Mouse (Mus musculus) CH12.LX (cell line): ENCODE results near the gene Gm20388. TPM values are rescaled to one million over a fixed set of nuclear protein-coding genes. Genes with fewer than 3 reads are reported as not detected.

Experiments
- DNase-seq: peaks from one replicate; pipeline ENCODE4 v3.0.0-alpha.2; 2013; ENCODE audit errors: extremely low read depth
- H3K27ac ChIP-seq: 2 replicates; pipeline ENCODE4 v1.5.1; 2012; ENCODE audit warnings: low read depth, mild to moderate bottlenecking, control low read depth, moderate library complexity; ENCODE audit not compliant: insufficient read depth
- H3K27me3 ChIP-seq: replicated peaks from 2 replicates; pipeline ENCODE3; 2012; ENCODE audit warnings: inconsistent platforms
- H3K36me3 ChIP-seq, 2 experiments: replicated peaks in 1 of 2; 2 replicates each; pipeline versions ENCODE3 to v1.6.1; 2012; ENCODE audit warnings: inconsistent platforms in 1 of 2, low read length in 1 of 2, mild to moderate bottlenecking in 1 of 2, mixed read lengths in 1 of 2, moderate library complexity in 1 of 2; ENCODE audit not compliant: control insufficient read depth in 1 of 2, insufficient read depth in 1 of 2
- H3K4me1 ChIP-seq, 2 experiments: 2 replicates each; pipeline ENCODE4 v1.6.1; 2012; ENCODE audit warnings: inconsistent platforms in 1 of 2, moderate library complexity in 1 of 2; ENCODE audit not compliant: insufficient read depth in 2 of 2, control insufficient read depth in 1 of 2
- H3K4me2 ChIP-seq: 2 replicates; pipeline ENCODE4 v1.6.1; 2012; ENCODE audit warnings: low read depth, mild to moderate bottlenecking, control low read depth; ENCODE audit not compliant: poor library complexity, insufficient read depth, severe bottlenecking
- H3K4me3 ChIP-seq, 3 experiments: fragments of 150-350 bp in 1 of 3; sonication (generic) in 1 of 3; replicated peaks in 1 of 3; 2 replicates each; pipeline versions ENCODE3 to v1.5.1; 2011 to 2012; ENCODE audit warnings: low read depth in 2 of 3, low read length in 2 of 3, mild to moderate bottlenecking in 2 of 3, moderate library complexity in 2 of 3, control low read depth in 1 of 3, improper control_type of control experiment in 1 of 3, inconsistent platforms in 1 of 3, mixed read lengths in 1 of 3; ENCODE audit not compliant: poor library complexity in 1 of 3
- H3K79me2 ChIP-seq: replicated peaks from 2 replicates; pipeline ENCODE4 v1.6.1; 2012; ENCODE audit warnings: mild to moderate bottlenecking, moderate library complexity; ENCODE audit not compliant: control insufficient read depth, poor library complexity, insufficient read depth, severe bottlenecking; ENCODE audit errors: extremely low read depth
- H3K9ac ChIP-seq: 2 replicates; pipeline ENCODE4 v1.6.1; 2012; ENCODE audit warnings: low read depth, mild to moderate bottlenecking, control low read depth, moderate library complexity; ENCODE audit not compliant: insufficient read depth
- H3K9me3 ChIP-seq: replicated peaks from 2 replicates; pipeline ENCODE3; 2012; ENCODE audit warnings: low read length, inconsistent platforms, mixed read lengths
- BHLHE40 ChIP-seq: IDR thresholded peaks from 2 replicates; pipeline ENCODE4 v1.6.1; 2011; ENCODE audit warnings: mild to moderate bottlenecking, low read depth, low read length, improper control_type of control experiment
- CHD1 ChIP-seq: IDR thresholded peaks from 2 replicates; pipeline ENCODE4 v1.6.1; 2012; ENCODE audit warnings: low read depth, low read length, improper control_type of control experiment, inconsistent platforms
- EP300 ChIP-seq: IDR thresholded peaks from 2 replicates; pipeline ENCODE4 v1.6.1; 2011; ENCODE audit warnings: low read length, improper control_type of control experiment
- ETS1 ChIP-seq: conservative IDR thresholded peaks from 2 replicates; pipeline ENCODE4 v1.6.1; 2012; ENCODE audit warnings: low read depth, mild to moderate bottlenecking, inconsistent platforms, low read length, improper control_type of control experiment, moderate library complexity
- JUND ChIP-seq: conservative IDR thresholded peaks from 2 replicates; pipeline ENCODE4 v1.6.1; 2011; ENCODE audit warnings: low read depth, low read length, improper control_type of control experiment
- MAFK ChIP-seq: IDR thresholded peaks from 2 replicates; pipeline ENCODE4 v1.6.1; 2011; ENCODE audit warnings: low read length, improper control_type of control experiment; ENCODE audit not compliant: insufficient replicate concordance
- MAX ChIP-seq: IDR thresholded peaks from 2 replicates; pipeline ENCODE4 v1.6.1; 2011; ENCODE audit warnings: low read length, improper control_type of control experiment
- MEF2A ChIP-seq: IDR thresholded peaks from 2 replicates; pipeline ENCODE4 v1.6.1; 2014; ENCODE audit warnings: low read depth, mild to moderate bottlenecking, inconsistent platforms, low read length, improper control_type of control experiment, borderline replicate concordance
- MXI1 ChIP-seq: IDR thresholded peaks from 2 replicates; pipeline ENCODE4 v1.6.1; 2011; ENCODE audit warnings: mild to moderate bottlenecking, low read depth, low read length, improper control_type of control experiment
- NELFE ChIP-seq: IDR thresholded peaks from 2 replicates; pipeline ENCODE4 v1.6.1; 2011; ENCODE audit warnings: low read depth, low read length, improper control_type of control experiment
- POLR2AphosphoS2 ChIP-seq: IDR thresholded peaks from 2 replicates; pipeline ENCODE4 v1.6.1; 2011; ENCODE audit warnings: low read depth, low read length, improper control_type of control experiment
- RAD21 ChIP-seq: IDR thresholded peaks from 2 replicates; pipeline ENCODE4 v1.6.1; 2011; ENCODE audit warnings: low read depth, mild to moderate bottlenecking, low read length, improper control_type of control experiment, moderate library complexity
- SIN3A ChIP-seq: IDR thresholded peaks from 2 replicates; pipeline ENCODE4 v1.6.1; 2012; ENCODE audit warnings: low read length, improper control_type of control experiment, inconsistent platforms
- TCF12 ChIP-seq: IDR thresholded peaks from 2 replicates; pipeline ENCODE4 v1.6.1; 2014; ENCODE audit warnings: low read depth, mild to moderate bottlenecking, inconsistent platforms, low read length, improper control_type of control experiment
- UBTF ChIP-seq: IDR thresholded peaks from 2 replicates; pipeline ENCODE4 v1.6.1; 2012; ENCODE audit warnings: low read depth, mild to moderate bottlenecking, inconsistent platforms, low read length, improper control_type of control experiment, moderate library complexity
- USF1 ChIP-seq: IDR thresholded peaks from 2 replicates; pipeline ENCODE4 v1.6.1; 2014; ENCODE audit warnings: low read depth, mild to moderate bottlenecking, inconsistent platforms, low read length, improper control_type of control experiment
- USF2 ChIP-seq: conservative IDR thresholded peaks from 2 replicates; pipeline ENCODE4 v1.6.1; 2011; ENCODE audit warnings: low read depth, low read length, improper control_type of control experiment
- ZC3H11A ChIP-seq: IDR thresholded peaks from 2 replicates; pipeline ENCODE4 v1.6.1; 2012; ENCODE audit warnings: low read depth, mild to moderate bottlenecking, inconsistent platforms, low read length, improper control_type of control experiment
- ZKSCAN1 ChIP-seq: IDR thresholded peaks from 2 replicates; pipeline ENCODE4 v1.6.1; 2012; ENCODE audit warnings: low read depth, inconsistent platforms, low read length, improper control_type of control experiment, borderline replicate concordance
- ZMIZ1 ChIP-seq: IDR thresholded peaks from 2 replicates; pipeline ENCODE4 v1.6.1; 2012; ENCODE audit warnings: low read depth, mild to moderate bottlenecking, inconsistent platforms, low read length, improper control_type of control experiment
- ZNF384 ChIP-seq: IDR thresholded peaks from 2 replicates; pipeline ENCODE4 v1.6.1; 2012; ENCODE audit warnings: low read depth, low read length, improper control_type of control experiment, inconsistent platforms
- dilution Hi-C: fragments of 300-500 bp; cut with MboI; formaldehyde crosslinking; loops from 2 replicates; pipeline ENCODE4 v1.14.3; 2020; ENCODE audit warnings: low sequenced_read_pairs; ENCODE audit not compliant: extremely low pct_unique_long_range_greater_than_20kb, extremely low pct_ligation_motif_present
- in situ Hi-C: fragments of 300-500 bp; cut with MboI; formaldehyde crosslinking; loops from 3 replicates; pipeline ENCODE4 v1.14.3; 2019; ENCODE audit warnings: low sequenced_read_pairs, low pct_ligation_motif_present, low pct_unique_long_range_greater_than_20kb, mixed read lengths
- polyA plus RNA-seq: library from polyadenylated mRNA; unstranded; fragments of >175 nt; gene quantifications from 2 replicates; pipeline ENCODE4 v1.2.1, GENCODE M21; 2012; ENCODE audit warnings: low read depth; ENCODE audit not compliant: insufficient read length
- total RNA-seq, 2 experiments: library from RNA; depleted of rRNA; stranded (reverse); fragments of 300-350 nt in 1 of 2; fragments of >200 nt in 1 of 2; gene quantifications; 2 replicates each; pipeline ENCODE4 v1.2.3; 2012 to 2014

The Gm20388 gene
- total and polyA plus RNA-seq, 3 experiments, result 14.8 to 26.3 (median 22.2) TPM

- in situ Hi-C loops (no loop called here), dilution Hi-C loops (no loop called here)
- H3K9ac ChIP-seq, result no peak overlapping the region
- H3K79me2 ChIP-seq, result no peaks in the 10 kb centered on the region
- DNase-seq, result no peak
- peaks cover 3% of the 10 kb centered on the region for H3K27me3 ChIP-seq
- H3K4me1 ChIP-seq, result peaks cover 17 to 20% of the 10 kb centered on the region in 2 experiments
- no peaks in the 10 kb centered on the region for H3K36me3 ChIP-seq
- no peak overlapping the region for H3K27ac ChIP-seq
- no peaks in the 10 kb centered on the region for H3K9me3 ChIP-seq
- TF ChIP-seq JUND (no peak), POLR2AphosphoS2 (no peak), MEF2A (no peak), MAX (no peak), ZMIZ1 (no peak), RAD21 (no peak), MXI1 (no peak)
- H3K4me3 ChIP-seq, result no peak overlapping the region
- no peak overlapping the region for H3K4me2 ChIP-seq
Observed at GRCm38 (mm10) chr8:120452111-120452510, 541.5 kb downstream of the Gm20388 start.

- in situ Hi-C loops (no loop called here), dilution Hi-C loops (no loop called here)
- Histone ChIP-seq H3K36me3 (no peaks in the 10 kb centered on the region), H3K4me2 (no peak overlapping the region), H3K27ac (no peak overlapping the region), H3K4me1 (peaks cover 22 to 33% of the 10 kb centered on the region in 2 experiments), H3K27me3 (peaks cover 1% of the 10 kb centered on the region), H3K9ac (no peak overlapping the region), H3K9me3 (no peaks in the 10 kb centered on the region), H3K4me3 (no peak overlapping the region), H3K79me2 (no peaks in the 10 kb centered on the region)
- TF ChIP-seq ZKSCAN1 (no peak), ZNF384 (no peak), SIN3A (no peak), USF2 (no peak), NELFE (no peak), ZC3H11A (no peak), USF1 (no peak), UBTF (no peak), BHLHE40 (no peak), EP300 (no peak), MAX (no peak), MAFK (no peak), TCF12 (no peak), CHD1 (no peak), ETS1 (no peak)
- no peak for DNase-seq
Observed at GRCm38 (mm10) chr8:120454404-120454803, 543.8 kb downstream of the Gm20388 start.
